Mouse (Mus musculus) T-helper 2 cell (primary cell): ENCODE results near the gene Knstrn.

Source experiments
- in situ Hi-C: fragments of 300-600 bp; cut with MboI, MseI; formaldehyde crosslinking; loops from one replicate; pipeline ENCODE4 v1.15.1; 2025; ENCODE audit warnings: high pct_unique_total_duplicates

Gene Knstrn

DNA sequence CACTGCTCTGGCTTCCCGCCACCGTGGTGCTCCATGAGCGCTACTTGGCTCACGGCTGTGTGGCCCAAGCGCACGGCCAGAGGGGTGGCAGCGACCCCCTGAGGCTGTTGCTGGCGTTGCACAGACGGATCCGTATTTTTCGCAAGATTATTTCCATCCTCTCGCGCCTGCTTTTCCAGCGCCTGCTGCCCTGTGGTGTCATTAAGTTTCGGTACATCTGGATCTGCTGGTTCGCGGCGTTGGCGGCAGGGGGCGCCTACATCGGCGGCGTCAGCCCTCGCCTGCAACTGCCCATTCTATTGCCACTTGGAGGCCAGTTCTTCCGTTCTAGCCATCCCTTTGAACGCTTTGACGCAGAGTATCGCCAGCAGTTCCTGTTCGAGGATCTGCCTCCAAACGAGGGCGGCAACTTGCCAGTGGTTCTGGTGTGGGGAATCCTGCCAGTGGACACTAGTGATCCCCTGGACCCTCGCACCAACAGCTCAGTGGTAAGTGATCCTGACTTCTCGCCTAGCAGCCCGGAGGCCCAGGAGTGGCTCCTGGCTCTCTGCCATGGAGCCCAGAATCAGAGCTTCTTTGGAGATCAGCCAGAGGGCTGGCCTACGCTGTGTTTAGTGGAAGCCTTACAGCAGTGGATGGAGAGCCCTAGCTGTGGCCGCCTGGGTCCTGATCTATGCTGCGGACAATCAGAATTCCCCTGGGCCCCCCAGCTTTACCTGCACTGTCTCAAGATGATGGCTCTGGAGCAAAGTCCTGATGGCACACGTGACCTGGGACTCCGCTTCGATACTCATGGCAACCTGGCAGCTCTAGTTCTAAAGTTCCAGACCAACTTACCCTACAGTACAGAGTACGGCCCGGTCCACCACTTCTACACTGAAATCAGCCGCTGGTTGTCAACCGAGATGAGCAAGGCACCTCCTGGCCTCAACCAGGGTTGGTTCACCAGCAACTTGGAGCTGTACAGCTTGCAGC is 23.0 kb upstream of the Knstrn start:
- in situ Hi-C loops = no loop called here

GRCm38 (mm10) chr2:118791591-118792258 is 22.1 kb upstream of the Knstrn start:
- in situ Hi-C loops = no loop called here

GRCm38 (mm10) chr2:118792259-118792613 is 21.6 kb upstream of the Knstrn start:
- in situ Hi-C loops = no loop called here

- in situ Hi-C loops = no loop called here
Observed at GRCm38 (mm10) chr2:118793636-118794035, 20.2 kb upstream of the Knstrn start.

GRCm38 (mm10) chr2:118802542-118803118 is 11.2 kb upstream of the Knstrn start:
- in situ Hi-C loops = no loop called here

- in situ Hi-C loops = no loop called here
Observed at GRCm38 (mm10) chr2:118804474-118804873, 9.3 kb upstream of the Knstrn start.

GRCm38 (mm10) chr2:118805137-118805536 is 8.7 kb upstream of the Knstrn start:
- in situ Hi-C loops = no loop called here

GRCm38 (mm10) chr2:118805756-118806155 is 8.0 kb upstream of the Knstrn start:
- in situ Hi-C loops = no loop called here

- in situ Hi-C loops = no loop called here
Observed at GRCm38 (mm10) chr2:118806860-118807259, 6.9 kb upstream of the Knstrn start.

DNA sequence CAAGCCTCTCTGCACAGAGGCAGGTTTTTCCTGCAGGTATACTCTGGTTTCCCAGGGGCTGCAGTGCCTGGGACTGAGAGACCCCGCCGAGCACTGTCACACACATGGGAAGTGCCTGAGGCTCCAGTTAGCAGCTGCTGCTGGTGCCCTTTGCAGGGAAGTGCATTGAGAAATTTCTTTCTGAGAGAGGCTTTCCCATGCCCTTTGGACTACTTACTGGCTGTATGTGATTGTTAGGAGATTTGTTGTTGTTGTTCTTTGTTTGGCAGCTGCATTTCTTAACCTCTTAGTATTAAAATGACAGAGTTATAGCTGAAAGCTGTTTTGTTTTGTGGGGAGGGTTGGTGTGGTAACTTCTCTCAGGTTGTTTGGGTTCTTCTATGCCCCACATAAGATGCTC is 2.9 kb upstream of the Knstrn start:
- in situ Hi-C loops = no loop called here

DNA sequence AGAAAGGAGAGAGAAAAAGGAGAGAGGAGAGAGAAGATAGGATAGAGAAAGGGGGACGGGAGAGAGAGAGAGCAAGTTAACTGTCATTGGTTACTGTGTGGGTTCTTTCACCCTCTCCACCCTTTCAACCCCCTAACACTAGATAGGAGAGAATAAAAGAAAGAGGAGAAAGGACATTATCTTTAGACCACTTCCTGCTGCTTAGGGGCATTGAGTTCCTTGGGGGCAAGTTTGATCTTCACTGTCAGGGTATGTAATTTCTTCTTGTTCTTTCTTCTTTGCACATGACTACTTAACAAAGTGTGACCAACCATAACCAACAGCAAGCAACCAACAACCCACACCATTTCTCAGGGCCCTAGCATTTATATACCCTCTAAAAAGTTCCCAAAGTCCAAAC is 1.1 kb upstream of the Knstrn start:
- in situ Hi-C loops = no loop called here

DNA sequence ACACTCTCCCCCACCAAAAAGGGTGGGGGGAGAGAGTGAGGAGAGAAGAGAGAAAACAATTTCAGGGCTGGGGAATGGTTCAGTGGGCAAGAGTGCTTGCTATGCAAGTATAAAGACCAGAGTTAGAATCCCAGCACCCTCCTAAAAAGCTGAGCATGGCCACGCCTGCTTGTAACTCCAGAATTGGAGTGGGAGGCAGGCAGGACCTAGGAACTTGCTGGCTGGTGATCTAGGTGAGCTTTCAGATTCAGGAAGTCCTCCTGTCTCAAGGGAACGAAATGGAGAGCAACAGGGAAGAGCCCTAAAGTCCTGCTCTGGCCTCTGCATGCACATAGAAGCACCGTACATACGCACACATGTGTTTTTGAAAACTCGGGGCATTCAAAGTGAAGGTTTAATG is 9.0 kb downstream of the Knstrn start:
- in situ Hi-C loops = no loop called here

- in situ Hi-C loops = no loop called here
Observed at GRCm38 (mm10) chr2:118824396-118824795, 10.6 kb downstream of the Knstrn start.

DNA sequence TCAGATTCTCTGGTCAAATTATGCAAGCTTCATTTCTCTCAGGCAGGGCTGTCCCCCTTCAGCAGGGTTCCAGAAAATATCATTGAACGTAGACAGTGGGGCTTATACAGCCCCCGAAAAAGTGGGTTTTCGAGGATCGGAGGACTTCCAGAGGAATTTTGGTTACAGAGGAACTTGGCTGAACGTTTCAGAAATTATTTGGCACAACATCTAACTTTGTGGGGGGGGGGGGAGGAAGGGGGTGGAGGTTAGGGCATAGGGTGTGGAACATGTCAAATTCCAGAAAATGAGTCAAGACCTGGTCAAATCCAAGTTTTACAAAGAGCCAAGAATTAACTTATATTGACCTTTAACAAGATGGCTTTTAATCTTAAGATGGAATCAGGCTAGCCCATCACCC is 15.3 kb downstream of the Knstrn start:
- in situ Hi-C loops = no loop called here

- in situ Hi-C loops = no loop called here
Observed at GRCm38 (mm10) chr2:118834061-118834460, 20.3 kb downstream of the Knstrn start.

- in situ Hi-C loops = no loop called here
Observed at GRCm38 (mm10) chr2:118835115-118835514, 21.3 kb downstream of the Knstrn start.

GRCm38 (mm10) chr2:118838330-118838729 is 24.5 kb downstream of the Knstrn start:
- in situ Hi-C loops = no loop called here

DNA sequence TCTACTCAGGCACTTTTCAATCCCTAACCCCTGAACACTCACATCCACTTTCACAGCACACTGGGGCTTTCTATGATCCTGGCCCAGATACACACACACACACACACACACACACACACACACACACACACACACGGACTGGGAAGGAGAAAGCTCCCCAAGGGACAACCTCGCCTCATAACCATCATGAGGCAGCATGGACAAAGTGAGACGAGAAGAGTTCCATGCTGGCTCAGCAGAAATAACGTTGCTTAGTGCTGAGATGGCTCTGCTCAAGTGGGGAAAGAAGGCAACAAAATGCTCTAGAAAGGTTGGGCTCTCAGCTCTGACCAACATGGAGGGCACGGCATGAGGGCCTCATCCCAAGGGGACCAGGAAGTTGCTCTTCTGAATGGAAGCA is 27.4 kb downstream of the Knstrn start:
- in situ Hi-C loops = no loop called here

- in situ Hi-C loops = no loop called here
Observed at GRCm38 (mm10) chr2:118841774-118842173, 28.0 kb downstream of the Knstrn start.

DNA sequence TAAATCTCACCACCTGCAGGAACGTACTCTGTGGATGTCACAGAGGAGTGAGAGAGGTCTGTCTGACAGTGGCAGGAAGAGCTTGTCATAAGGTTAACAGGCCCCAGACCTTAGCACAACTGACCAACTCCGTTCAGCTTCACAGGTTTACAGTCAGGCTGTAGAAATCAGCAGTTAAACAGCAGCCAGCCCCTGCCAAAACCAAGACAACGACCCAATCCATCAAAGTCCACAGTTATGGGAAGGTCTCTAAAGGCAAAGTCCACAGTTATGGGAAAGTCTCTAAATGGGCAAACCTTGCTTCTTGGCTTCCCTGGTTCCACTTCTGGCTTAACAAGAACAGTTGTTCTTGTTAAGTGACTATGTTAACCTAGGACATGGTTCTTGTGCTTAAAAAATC is 30.6 kb downstream of the Knstrn start:
- in situ Hi-C loops = no loop called here

GRCm38 (mm10) chr2:118846246-118846645 is 32.4 kb downstream of the Knstrn start:
- in situ Hi-C loops = no loop called here

DNA sequence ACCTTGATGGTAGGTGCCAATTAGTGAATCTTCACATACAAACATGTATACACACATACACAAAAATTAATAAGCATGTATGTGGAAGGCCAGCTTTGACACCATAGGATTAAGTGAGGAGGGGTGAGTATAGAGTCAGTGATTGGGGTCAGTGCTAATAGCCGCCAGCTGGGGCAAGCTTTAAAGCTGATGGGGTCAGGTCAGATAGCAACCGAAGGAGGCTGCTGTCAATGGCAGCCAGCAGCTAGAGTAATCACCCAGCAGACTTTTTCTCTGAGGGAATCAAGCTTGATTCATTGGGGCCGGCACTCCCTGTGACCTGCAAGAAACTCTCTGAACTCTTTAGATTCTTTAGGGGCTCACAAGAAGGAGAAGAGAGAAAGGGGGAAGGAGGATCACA is 38.0 kb downstream of the Knstrn start:
- in situ Hi-C loops = no loop called here
